Mouse (Mus musculus): ENCODE results near the gene Naglu. TPM values are rescaled to one million over a fixed set of nuclear protein-coding genes. Genes with fewer than 3 reads are reported as not detected.
A peak's percentile ranks its signal among the peaks of the same experiment; 100 is the strongest.

The Naglu gene
- polyA plus RNA-seq, 1 experiment from 2014 or later = 25.6 TPM

- peaks cover 8% of the 10 kb centered on the region; the same call in 1 of the 2 replicates for H3K4me1 ChIP-seq (replicated peaks; ENCODE audit: control insufficient read depth, insufficient read depth, low read length)
- no peaks in the 10 kb centered on the region for H3K27me3 ChIP-seq (replicated peaks; ENCODE audit: control insufficient read depth, insufficient read depth, low read length)
- no peak overlapping the region for H3K4me3 ChIP-seq (ENCODE audit: low read depth, low read length)
- no peak overlapping the region for H3K9ac ChIP-seq (ENCODE audit: low read depth, low read length)
- no peak overlapping the region for H3K27ac ChIP-seq (ENCODE audit: low read depth, low read length)
- WGBS = 86% methylated on average over 1 of the region's 1 CpGs
- no peak overlapping the region for H3K4me2 ChIP-seq (replicated peaks; ENCODE audit: low read depth)
- no peaks in the 10 kb centered on the region for H3K9me3 ChIP-seq (ENCODE audit: control insufficient read depth)
- H3K36me3 ChIP-seq (ENCODE audit: control insufficient read depth, insufficient read depth) = peaks cover 57% of the 10 kb centered on the region
- no peak for TF ChIP-seq CTCF (IDR thresholded peaks at IDR 0.05; ENCODE audit: low read depth)
- ATAC-seq = no peak
Measured at GRCm38 (mm10) chr11:101089931-101090330, 20.1 kb downstream of the Naglu start.

DNA sequence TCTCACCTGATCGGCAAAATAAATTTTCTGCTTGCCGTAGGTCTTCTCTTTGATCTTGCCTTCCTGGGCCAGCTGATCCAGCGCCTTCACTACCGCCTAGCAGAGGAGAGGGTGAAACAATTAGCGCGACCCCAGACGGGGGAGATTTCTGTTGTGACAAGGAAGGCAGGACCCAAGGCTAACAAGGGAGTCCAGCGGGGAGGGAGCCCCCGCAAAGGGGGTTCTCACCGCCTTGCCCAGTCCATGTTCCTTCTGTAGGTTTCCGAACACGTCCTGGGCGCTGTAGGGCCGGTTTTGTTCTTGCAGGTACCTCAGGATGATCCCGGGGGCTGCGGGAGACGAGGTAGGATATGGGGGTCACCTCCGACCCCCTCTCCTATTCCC, 25.1 kb downstream of the Naglu start:
- TF ChIP-seq CTCF (IDR thresholded peaks at IDR 0.05; ENCODE audit: low read depth) = no peak

GRCm38 (mm10) chr11:101095314-101096024, 25.7 kb downstream of the Naglu start, which contains the start of gene Psmc3ip:
TSS of gene Psmc3ip (minus strand) at chr11:101095436.
- under 1% methylated on average over 43 of the region's 43 CpGs for WGBS

More for the DNA sequence above, 25.1 kb downstream of the Naglu start:
- Histone ChIP-seq H3K9me3 (ENCODE audit: control insufficient read depth) (no peaks in the 10 kb centered on the region), H3K36me3 (ENCODE audit: control insufficient read depth, insufficient read depth) (peaks cover 62% of the 10 kb centered on the region), H3K4me3 (ENCODE audit: low read depth, low read length) (peak overlapping the region; percentile 60), H3K4me2 (replicated peaks; ENCODE audit: low read depth) (peak overlapping the region; percentile 88), H3K9ac (ENCODE audit: low read depth, low read length) (peak overlapping the region; percentile 73), H3K27me3 (replicated peaks; ENCODE audit: control insufficient read depth, insufficient read depth, low read length) (no peaks in the 10 kb centered on the region), H3K4me1 (replicated peaks; ENCODE audit: control insufficient read depth, insufficient read depth, low read length) (no peaks in the 10 kb centered on the region), H3K27ac (ENCODE audit: low read depth, low read length) (no peak overlapping the region)
- ATAC-seq = peak; percentile 25
- 1% methylated on average over 18 of the region's 18 CpGs for WGBS

DNA sequence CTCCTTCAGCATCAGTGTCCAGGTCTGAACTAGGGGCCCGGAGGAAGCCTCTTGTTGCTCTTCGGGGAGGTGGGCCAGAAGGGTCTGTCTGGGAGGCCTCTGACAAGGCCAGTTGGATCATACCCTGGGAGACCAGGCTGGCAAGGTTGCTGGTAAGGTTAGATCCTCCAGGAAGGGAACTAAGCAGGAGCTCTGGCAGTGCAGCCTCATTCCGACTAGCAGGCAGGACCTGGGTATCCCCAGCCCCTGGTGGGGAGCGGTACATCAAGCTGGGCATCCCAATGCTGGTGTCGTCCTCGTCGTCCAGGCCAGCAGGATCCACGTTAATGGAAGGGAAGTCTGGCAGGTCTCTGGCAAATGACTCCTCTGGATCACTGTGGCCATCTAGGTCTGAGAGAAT, 28.4 kb downstream of the Naglu start:
- TF ChIP-seq CTCF (IDR thresholded peaks at IDR 0.05; ENCODE audit: low read depth) = no peak
- no peak overlapping the region for H3K4me2 ChIP-seq (replicated peaks; ENCODE audit: low read depth)

More at GRCm38 (mm10) chr11:101095314-101096024, 25.7 kb downstream of the Naglu start, which contains the start of gene Psmc3ip:
- H3K9me3 ChIP-seq (ENCODE audit: control insufficient read depth) = no peaks in the 10 kb centered on the region
- H3K36me3 ChIP-seq (ENCODE audit: control insufficient read depth, insufficient read depth) = peaks cover 62% of the 10 kb centered on the region
- TF ChIP-seq CTCF (IDR thresholded peaks at IDR 0.05; ENCODE audit: low read depth) = peak; percentile 88
- H3K4me1 ChIP-seq (replicated peaks; ENCODE audit: control insufficient read depth, insufficient read depth, low read length) = no peaks in the 10 kb centered on the region
- peak within 1 kb of the TSS; percentile 92 for H3K27ac ChIP-seq (ENCODE audit: low read depth, low read length)
- peak within 1 kb of the TSS; percentile 73 for H3K9ac ChIP-seq (ENCODE audit: low read depth, low read length)
- ATAC-seq = peak; percentile 93
- no peaks in the 10 kb centered on the region for H3K27me3 ChIP-seq (replicated peaks; ENCODE audit: control insufficient read depth, insufficient read depth, low read length)
- peak within 1 kb of the TSS; percentile 60 for H3K4me3 ChIP-seq (ENCODE audit: low read depth, low read length)
- peak within 1 kb of the TSS; percentile 88 for H3K4me2 ChIP-seq (replicated peaks; ENCODE audit: low read depth)

DNA sequence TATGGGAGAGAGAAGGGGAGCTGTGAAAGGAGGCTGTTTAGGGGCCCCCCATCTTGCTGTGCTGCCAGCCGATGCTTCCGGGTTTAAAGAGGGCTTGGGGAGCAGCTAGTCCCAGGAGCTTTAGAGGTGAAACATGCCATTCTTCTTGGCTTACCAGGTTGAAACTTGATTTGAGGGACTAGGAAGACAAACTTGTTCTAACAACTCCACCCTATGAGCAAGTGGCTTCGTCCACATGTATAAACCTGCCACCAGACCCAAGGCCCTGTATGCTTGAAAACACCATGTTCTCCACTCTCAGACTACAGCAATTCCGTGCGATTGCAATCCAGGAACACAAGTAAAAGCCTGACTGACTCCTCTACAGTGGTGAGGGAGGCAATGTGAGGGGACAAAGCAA, 33.2 kb downstream of the Naglu start:
- no peak overlapping the region for H3K4me3 ChIP-seq (ENCODE audit: low read depth, low read length)

More for the DNA sequence above, 28.4 kb downstream of the Naglu start:
- Histone ChIP-seq H3K4me3 (ENCODE audit: low read depth, low read length) (no peak overlapping the region), H3K4me1 (replicated peaks; ENCODE audit: control insufficient read depth, insufficient read depth, low read length) (no peaks in the 10 kb centered on the region), H3K27ac (ENCODE audit: low read depth, low read length) (no peak overlapping the region), H3K9me3 (ENCODE audit: control insufficient read depth) (no peaks in the 10 kb centered on the region), H3K9ac (ENCODE audit: low read depth, low read length) (no peak overlapping the region), H3K36me3 (ENCODE audit: control insufficient read depth, insufficient read depth) (peaks cover 58% of the 10 kb centered on the region), H3K27me3 (replicated peaks; ENCODE audit: control insufficient read depth, insufficient read depth, low read length) (no peaks in the 10 kb centered on the region)
- WGBS = 91% methylated on average over 8 of the region's 8 CpGs
- ATAC-seq = no peak

GRCm38 (mm10) chr11:101109351-101109750, 39.5 kb downstream of the Naglu start:
- WGBS = 87% methylated on average over 4 of the region's 4 CpGs
- H3K4me3 ChIP-seq (ENCODE audit: low read depth, low read length) = no peak overlapping the region
- no peak overlapping the region for H3K4me2 ChIP-seq (replicated peaks; ENCODE audit: low read depth)
- peaks cover 13% of the 10 kb centered on the region; the same call in 1 of the 2 replicates for H3K36me3 ChIP-seq (ENCODE audit: control insufficient read depth, insufficient read depth)
- H3K9ac ChIP-seq (ENCODE audit: low read depth, low read length) = no peak overlapping the region
- no peak for TF ChIP-seq CTCF (IDR thresholded peaks at IDR 0.05; ENCODE audit: low read depth)
- no peaks in the 10 kb centered on the region for H3K9me3 ChIP-seq (ENCODE audit: control insufficient read depth)
- no peak for ATAC-seq
- H3K27me3 ChIP-seq (replicated peaks; ENCODE audit: control insufficient read depth, insufficient read depth, low read length) = no peaks in the 10 kb centered on the region
- no peaks in the 10 kb centered on the region; the same call in 1 of the 2 replicates for H3K4me1 ChIP-seq (replicated peaks; ENCODE audit: control insufficient read depth, insufficient read depth, low read length)
- H3K27ac ChIP-seq (ENCODE audit: low read depth, low read length) = no peak overlapping the region

More for the DNA sequence above, 33.2 kb downstream of the Naglu start:
- peaks cover 69% of the 10 kb centered on the region for H3K36me3 ChIP-seq (ENCODE audit: control insufficient read depth, insufficient read depth)
- no peak overlapping the region for H3K9ac ChIP-seq (ENCODE audit: low read depth, low read length)
- TF ChIP-seq CTCF (IDR thresholded peaks at IDR 0.05; ENCODE audit: low read depth) = no peak
- H3K4me1 ChIP-seq (replicated peaks; ENCODE audit: control insufficient read depth, insufficient read depth, low read length) = no peaks in the 10 kb centered on the region
- no peak for ATAC-seq
- 95% methylated on average over 5 of the region's 5 CpGs for WGBS
- H3K27me3 ChIP-seq (replicated peaks; ENCODE audit: control insufficient read depth, insufficient read depth, low read length) = no peaks in the 10 kb centered on the region
- H3K27ac ChIP-seq (ENCODE audit: low read depth, low read length) = no peak overlapping the region
- H3K4me2 ChIP-seq (replicated peaks; ENCODE audit: low read depth) = no peak overlapping the region
- H3K9me3 ChIP-seq (ENCODE audit: control insufficient read depth) = no peaks in the 10 kb centered on the region
